Mouse (Mus musculus): Measurements from ENCODE around the gene Gm49405.

DNA sequence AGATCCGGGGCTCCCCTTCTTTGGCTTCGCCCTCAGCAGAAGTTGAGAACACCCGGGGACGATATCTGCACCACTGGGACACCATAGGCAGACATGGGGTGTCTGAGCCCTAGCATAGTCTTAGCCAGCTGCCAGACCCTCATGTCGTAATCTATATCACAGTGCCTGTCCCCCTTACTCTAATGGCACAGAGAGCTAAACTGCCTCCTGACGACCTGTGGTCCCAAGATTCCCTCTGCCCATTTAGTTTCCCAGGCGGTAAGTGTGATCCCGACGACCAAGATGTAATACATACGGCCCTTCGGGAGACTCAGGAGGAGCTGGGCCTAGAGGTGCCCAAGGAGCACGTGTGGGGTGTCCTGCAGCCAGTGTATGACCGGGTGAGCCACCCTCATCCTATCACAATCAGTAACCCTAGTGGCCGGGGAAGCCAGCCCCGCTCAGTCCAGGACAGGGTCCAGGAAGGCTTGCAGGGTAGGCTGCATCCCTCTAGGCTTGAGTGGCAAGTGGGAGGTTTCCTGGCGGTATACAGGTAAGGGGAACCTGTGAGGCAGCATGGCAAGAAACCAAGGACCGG, 611 bp downstream of the Gm49405 start:
- TF ChIP-seq CTCF (IDR thresholded peaks at IDR 0.05; ENCODE audit: extremely low read depth, insufficient read depth, low read length) (no peak), POLR2A (IDR thresholded peaks at IDR 0.05; ENCODE audit: extremely low read depth, insufficient read depth, low read length) (no peak)

Measured in cortical plate, adult 2 months (tissue).